Mouse (Mus musculus) heart, postnatal 0 days (tissue): ENCODE measurements around the gene Slc44a5.

Experiments
- CTCF ChIP-seq: IDR thresholded peaks from 2 replicates; pipeline ENCODE4 v1.5.1; 2016; ENCODE audit warnings: antibody characterized with exemption, control low read depth, low read depth
- EP300 ChIP-seq: IDR thresholded peaks from 2 replicates; pipeline ENCODE4 v1.6.1; 2016; ENCODE audit warnings: antibody characterized with exemption, low read depth

GRCm38 (mm10) chr3:154114991-154115390 lies 141.8 kb downstream of the Slc44a5 start:
- TF ChIP-seq CTCF, result no peak
- no peak for TF ChIP-seq EP300
